Mouse (Mus musculus) brain, adult 2 months (tissue): ENCODE data around the gene Alg9.
A peak's percentile ranks its signal among the peaks of the same experiment; 100 is the strongest.

Source experiments
- DNase-seq: peaks from one replicate; pipeline ENCODE4 v3.0.0; 2011; ENCODE audit warnings: low read depth, low spot score

Gene Alg9

GRCm38 (mm10) chr9:50884741-50885599 lies 110.2 kb downstream of the Alg9 start:
- DNase-seq, result peak; percentile 85

GRCm38 (mm10) chr9:50885600-50885987 lies 110.8 kb downstream of the Alg9 start:
- DNase-seq, result peak; percentile 58

- no peak for DNase-seq
Measured at GRCm38 (mm10) chr9:50886870-50887269, 112.1 kb downstream of the Alg9 start.

- DNase-seq, result peak; percentile 47
Measured at GRCm38 (mm10) chr9:50887351-50887750, 112.5 kb downstream of the Alg9 start.

- DNase-seq, result no peak
Measured at GRCm38 (mm10) chr9:50889211-50889610, 114.4 kb downstream of the Alg9 start.

DNA sequence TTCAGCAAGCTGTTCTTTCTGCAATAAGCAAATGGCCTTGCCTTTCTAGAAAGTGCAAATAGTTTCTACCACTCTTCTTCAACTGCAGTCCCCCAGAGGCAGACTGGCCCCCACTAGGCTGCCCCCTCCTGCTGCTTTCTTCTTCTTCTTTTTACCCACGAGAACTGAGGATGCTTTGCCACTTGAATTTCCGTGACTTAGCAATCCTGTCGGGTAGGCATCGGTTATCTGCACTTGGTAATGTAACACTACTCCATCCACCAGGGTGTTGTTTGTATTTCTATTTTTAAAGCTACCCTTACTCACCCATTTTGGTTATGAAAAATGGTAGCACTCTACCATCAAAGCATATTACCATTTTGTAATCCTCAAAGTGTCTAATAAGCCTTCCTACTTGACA lies 115.1 kb downstream of the Alg9 start:
- DNase-seq, result no peak

DNA sequence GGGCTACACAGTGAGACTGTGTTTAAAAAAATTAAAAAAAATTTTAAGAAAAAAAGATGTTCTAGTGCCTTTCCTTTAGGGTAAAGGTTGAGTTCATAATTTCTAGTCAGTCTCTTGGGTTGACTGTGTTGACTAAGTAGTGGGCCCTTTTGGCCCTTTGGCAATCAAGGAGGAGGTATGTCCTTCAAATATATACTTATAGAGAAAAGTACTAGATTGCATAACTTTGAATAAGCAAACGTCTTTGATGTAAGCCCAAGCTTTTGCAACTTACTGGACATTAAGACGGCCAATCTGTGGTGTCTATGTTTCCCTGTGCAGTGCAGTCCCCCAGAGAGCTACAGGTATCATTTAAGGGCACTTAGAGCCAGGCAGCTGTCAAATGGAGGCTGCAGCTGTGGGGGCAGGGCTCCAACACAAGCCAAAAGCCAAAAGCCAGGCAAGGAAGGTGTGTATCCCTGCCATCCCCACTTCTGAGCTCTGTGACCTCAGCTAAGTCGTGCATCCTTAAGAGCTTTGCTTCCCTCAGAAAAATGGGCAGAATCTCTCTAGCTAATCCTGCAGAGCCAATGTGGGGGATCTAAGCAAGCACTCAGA lies 115.8 kb downstream of the Alg9 start:
- DNase-seq, result no peak
